Mouse (Mus musculus) hindbrain, embryonic 14.5 days (tissue): ENCODE data around the gene Nav2. TPM values are rescaled to one million over a fixed set of nuclear protein-coding genes. Genes with fewer than 3 reads are reported as not detected.

Source experiments
- ATAC-seq: fragments of 200-750 bp; cut with Nextera tagmentation; 2 replicates; pipeline ENCODE4 v1.8.0; 2017; ENCODE audit warnings: moderate number of reproducible peaks, mild to moderate bottlenecking, moderate TSS enrichment, moderate library complexity; ENCODE audit not compliant: low FRiP score
- DNase-seq: peaks from one replicate; pipeline ENCODE4 v3.0.0-alpha.2; 2015; ENCODE audit warnings: low spot score
- H3K27ac ChIP-seq: fragments of 300-500 bp; sonication (generic); 2 replicates; pipeline ENCODE4 v1.5.1; 2014; ENCODE audit warnings: mild to moderate bottlenecking, moderate library complexity
- H3K27me3 ChIP-seq: fragments of 300-500 bp; sonication (generic); 2 replicates; pipeline ENCODE4 v1.6.1; 2014; ENCODE audit warnings: mild to moderate bottlenecking, low read length, mixed read lengths; ENCODE audit not compliant: control insufficient read depth, insufficient read depth
- H3K36me3 ChIP-seq: fragments of 300-500 bp; sonication (generic); replicated peaks from 2 replicates; pipeline ENCODE4 v1.6.1; 2014; ENCODE audit not compliant: control insufficient read depth, insufficient read depth
- H3K4me1 ChIP-seq: fragments of 300-500 bp; sonication (generic); replicated peaks from 2 replicates; pipeline ENCODE4 v1.6.1; 2014; ENCODE audit warnings: antibody characterized with exemption, low read length, mixed read lengths; ENCODE audit not compliant: control insufficient read depth, insufficient read depth
- H3K4me2 ChIP-seq: fragments of 300-500 bp; sonication (generic); replicated peaks from 2 replicates; pipeline ENCODE4 v1.6.1; 2014; ENCODE audit warnings: mild to moderate bottlenecking, moderate library complexity
- H3K4me3 ChIP-seq: fragments of 300-500 bp; sonication (generic); replicated peaks from 2 replicates; pipeline ENCODE4 v1.5.1; 2014; ENCODE audit warnings: mild to moderate bottlenecking, low read length
- H3K9ac ChIP-seq: fragments of 300-500 bp; sonication (generic); 2 replicates; pipeline ENCODE4 v1.6.1; 2014
- H3K9me3 ChIP-seq: fragments of 300-500 bp; sonication (generic); 2 replicates; pipeline ENCODE4 v1.6.1; 2016; ENCODE audit warnings: low read length; ENCODE audit not compliant: control insufficient read depth
- WGBS: fragments of 180-500 bp; shearing (Covaris S2); extraction: QIAGEN DNeasy Blood & Tissue Kit; methylation state at CpG from one replicate; pipeline ENCODE4 v1.1.7; 2014; 5-methylcytosine and 5-hydroxymethylcytosine counted together
- polyA plus RNA-seq: library from polyadenylated mRNA; unstranded; fragments of >200 nt; fragmentation: Nextera tagmentation; extraction: Ambion mirVana; gene quantifications from 2 replicates; pipeline ENCODE4 v1.2.1, GENCODE M21; 2014

Nav2 gene
- polyA plus RNA-seq, 1 experiment from 2014 or later = 28.2 TPM

- Histone ChIP-seq H3K4me2 (no peak overlapping the region), H3K9me3 (no peaks in the 10 kb centered on the region), H3K27me3 (no peaks in the 10 kb centered on the region), H3K36me3 (no peaks in the 10 kb centered on the region), H3K27ac (no peak overlapping the region), H3K4me3 (no peak overlapping the region), H3K4me1 (peaks cover 27% of the 10 kb centered on the region), H3K9ac (no peak overlapping the region)
- WGBS = 28% methylated on average over 5 of the region's 5 CpGs
- ATAC-seq (no peak), DNase-seq (no peak)
Measured at GRCm38 (mm10) chr7:49523729-49524128, 615.2 kb downstream of the Nav2 start.

- DNase-seq (no peak), ATAC-seq (no peak)
- Histone ChIP-seq H3K4me1 (peaks cover 27% of the 10 kb centered on the region), H3K4me2 (no peak overlapping the region), H3K27ac (no peak overlapping the region), H3K27me3 (no peaks in the 10 kb centered on the region), H3K4me3 (no peak overlapping the region), H3K36me3 (no peaks in the 10 kb centered on the region), H3K9me3 (no peaks in the 10 kb centered on the region), H3K9ac (no peak overlapping the region)
- 58% methylated on average over 11 of the region's 11 CpGs for WGBS
Measured at GRCm38 (mm10) chr7:49525348-49526100, 617.0 kb downstream of the Nav2 start.

GRCm38 (mm10) chr7:49526101-49526499 lies 617.6 kb downstream of the Nav2 start:
- no peaks in the 10 kb centered on the region for H3K9me3 ChIP-seq
- no peaks in the 10 kb centered on the region for H3K36me3 ChIP-seq
- no peak overlapping the region for H3K4me2 ChIP-seq
- no peak overlapping the region for H3K27ac ChIP-seq
- no peaks in the 10 kb centered on the region for H3K27me3 ChIP-seq
- H3K4me1 ChIP-seq = peaks cover 21% of the 10 kb centered on the region
- ATAC-seq = no peak
- DNase-seq = no peak
- WGBS = 80% methylated on average over 4 of the region's 4 CpGs
- H3K4me3 ChIP-seq = no peak overlapping the region
- no peak overlapping the region for H3K9ac ChIP-seq

- Histone ChIP-seq H3K4me2 (no peak overlapping the region), H3K4me1 (peaks cover 12% of the 10 kb centered on the region; the same call in 1 of the 2 replicates), H3K4me3 (no peak overlapping the region), H3K27me3 (no peaks in the 10 kb centered on the region), H3K27ac (no peak overlapping the region), H3K9me3 (no peaks in the 10 kb centered on the region), H3K9ac (no peak overlapping the region), H3K36me3 (no peaks in the 10 kb centered on the region)
- ATAC-seq (no peak), DNase-seq (no peak)
- 8% methylated on average over 4 of the region's 4 CpGs for WGBS
Measured at GRCm38 (mm10) chr7:49527495-49527894, 619.0 kb downstream of the Nav2 start.

GRCm38 (mm10) chr7:49527925-49528324 lies 619.4 kb downstream of the Nav2 start:
- no peaks in the 10 kb centered on the region for H3K27me3 ChIP-seq
- peaks cover 8% of the 10 kb centered on the region; the same call in 1 of the 2 replicates for H3K4me1 ChIP-seq
- H3K27ac ChIP-seq = no peak overlapping the region
- no peaks in the 10 kb centered on the region for H3K9me3 ChIP-seq
- no peak overlapping the region for H3K4me3 ChIP-seq
- DNase-seq = no peak
- no peak for ATAC-seq
- 13% methylated on average over 4 of the region's 4 CpGs for WGBS
- H3K36me3 ChIP-seq = no peaks in the 10 kb centered on the region
- no peak overlapping the region for H3K9ac ChIP-seq
- no peak overlapping the region for H3K4me2 ChIP-seq

- 0 out of 2 replicates have a peak, but pooled peaks cover 6% of the 10 kb centered on the region for H3K4me1 ChIP-seq
- no peak overlapping the region for H3K9ac ChIP-seq
- H3K4me3 ChIP-seq = no peak overlapping the region
- no peaks in the 10 kb centered on the region for H3K36me3 ChIP-seq
- H3K27me3 ChIP-seq = no peaks in the 10 kb centered on the region
- no peak for ATAC-seq
- H3K4me2 ChIP-seq = no peak overlapping the region
- H3K27ac ChIP-seq = no peak overlapping the region
- WGBS = 77% methylated on average over 2 of the region's 2 CpGs
- no peaks in the 10 kb centered on the region for H3K9me3 ChIP-seq
- no peak for DNase-seq
Measured at GRCm38 (mm10) chr7:49529498-49529897, 621.0 kb downstream of the Nav2 start.

GRCm38 (mm10) chr7:49533571-49533970 lies 625.1 kb downstream of the Nav2 start:
- Histone ChIP-seq H3K9me3 (no peaks in the 10 kb centered on the region), H3K4me2 (no peak overlapping the region), H3K4me1 (no peaks in the 10 kb centered on the region), H3K27ac (no peak overlapping the region), H3K36me3 (no peaks in the 10 kb centered on the region; the same call in 1 of the 2 replicates), H3K9ac (no peak overlapping the region), H3K27me3 (no peaks in the 10 kb centered on the region), H3K4me3 (no peak overlapping the region)
- ATAC-seq (no peak), DNase-seq (no peak)
- WGBS = 89% methylated on average over 8 of the region's 8 CpGs

GRCm38 (mm10) chr7:49534208-49534607 lies 625.7 kb downstream of the Nav2 start:
- Histone ChIP-seq H3K4me1 (no peaks in the 10 kb centered on the region), H3K27me3 (no peaks in the 10 kb centered on the region), H3K4me2 (no peak overlapping the region), H3K36me3 (no peaks in the 10 kb centered on the region; the same call in 1 of the 2 replicates), H3K9ac (no peak overlapping the region), H3K9me3 (no peaks in the 10 kb centered on the region), H3K4me3 (no peak overlapping the region), H3K27ac (no peak overlapping the region)
- DNase-seq (no peak), ATAC-seq (no peak)
- WGBS = 90% methylated on average over 6 of the region's 6 CpGs

GRCm38 (mm10) chr7:49538360-49538759 lies 629.8 kb downstream of the Nav2 start:
- H3K36me3 ChIP-seq = no peaks in the 10 kb centered on the region; the same call in 1 of the 2 replicates
- H3K9me3 ChIP-seq = no peaks in the 10 kb centered on the region
- H3K9ac ChIP-seq = no peak overlapping the region
- no peaks in the 10 kb centered on the region for H3K27me3 ChIP-seq
- H3K4me3 ChIP-seq = no peak overlapping the region
- H3K4me1 ChIP-seq = no peaks in the 10 kb centered on the region
- no peak for DNase-seq
- WGBS = 82% methylated on average over 5 of the region's 5 CpGs
- ATAC-seq = no peak
- no peak overlapping the region for H3K27ac ChIP-seq
- H3K4me2 ChIP-seq = no peak overlapping the region
